Mouse (Mus musculus) intestine, postnatal 0 days (tissue): Measurements from ENCODE around the gene Ccdc142. TPM values are rescaled to one million over a fixed set of nuclear protein-coding genes. Genes with fewer than 3 reads are reported as not detected.

ENCODE experiments used
- ATAC-seq: fragments of 200-750 bp; cut with Nextera tagmentation; 2 replicates; pipeline ENCODE4 v1.8.0; 2017; ENCODE audit warnings: mild to moderate bottlenecking, moderate TSS enrichment, moderate library complexity
- H3K27ac ChIP-seq: fragments of 300-500 bp; sonication (generic); 2 replicates; pipeline ENCODE4 v1.5.1; 2014; ENCODE audit warnings: mild to moderate bottlenecking, low read depth, low read length, moderate library complexity
- H3K27me3 ChIP-seq: fragments of 300-500 bp; sonication (generic); replicated peaks from 2 replicates; pipeline ENCODE4 v1.6.1; 2014; ENCODE audit warnings: low read length, mixed read lengths; ENCODE audit not compliant: control insufficient read depth, insufficient read depth
- H3K36me3 ChIP-seq: fragments of 300-500 bp; sonication (generic); 2 replicates; pipeline ENCODE4 v1.6.1; 2014; ENCODE audit warnings: mild to moderate bottlenecking, moderate library complexity; ENCODE audit not compliant: control insufficient read depth, insufficient read depth
- H3K4me1 ChIP-seq: fragments of 300-500 bp; sonication (generic); replicated peaks from 2 replicates; pipeline ENCODE4 v1.6.1; 2014; ENCODE audit warnings: antibody characterized with exemption, low read length, mixed read lengths; ENCODE audit not compliant: control insufficient read depth, insufficient read depth
- H3K4me2 ChIP-seq: fragments of 300-500 bp; sonication (generic); replicated peaks from 2 replicates; pipeline ENCODE4 v1.6.1; 2014; ENCODE audit warnings: low read depth, mild to moderate bottlenecking, moderate library complexity
- H3K4me3 ChIP-seq: fragments of 300-500 bp; sonication (generic); 2 replicates; pipeline ENCODE4 v1.5.1; 2014; ENCODE audit warnings: low read depth, low read length
- H3K9ac ChIP-seq: fragments of 300-500 bp; sonication (generic); 2 replicates; pipeline ENCODE4 v1.6.1; 2014; ENCODE audit warnings: mild to moderate bottlenecking, low read depth, low read length
- H3K9me3 ChIP-seq: fragments of 300-500 bp; sonication (generic); 2 replicates; pipeline ENCODE4 v1.6.1; 2016; ENCODE audit warnings: mixed run types; ENCODE audit not compliant: control insufficient read depth
- CTCF ChIP-seq: sonication (generic); IDR thresholded peaks from 2 replicates; pipeline ENCODE4 v1.5.1; 2016; ENCODE audit warnings: low read depth, mild to moderate bottlenecking, control low read depth, antibody characterized with exemption, moderate library complexity
- WGBS: fragments of 180-500 bp; shearing (Covaris S2); extraction: QIAGEN DNeasy Blood & Tissue Kit; methylation state at CpG from one replicate; pipeline ENCODE4 v1.1.7; 2014; 5-methylcytosine and 5-hydroxymethylcytosine counted together
- polyA plus RNA-seq: library from polyadenylated mRNA; unstranded; fragments of >200 nt; fragmentation: Nextera tagmentation; extraction: Ambion mirVana; gene quantifications from 2 replicates; pipeline ENCODE4 v1.2.1, GENCODE M21; 2015

Ccdc142 gene
- polyA plus RNA-seq, 1 experiment from 2014 or later = 1.3 TPM

DNA sequence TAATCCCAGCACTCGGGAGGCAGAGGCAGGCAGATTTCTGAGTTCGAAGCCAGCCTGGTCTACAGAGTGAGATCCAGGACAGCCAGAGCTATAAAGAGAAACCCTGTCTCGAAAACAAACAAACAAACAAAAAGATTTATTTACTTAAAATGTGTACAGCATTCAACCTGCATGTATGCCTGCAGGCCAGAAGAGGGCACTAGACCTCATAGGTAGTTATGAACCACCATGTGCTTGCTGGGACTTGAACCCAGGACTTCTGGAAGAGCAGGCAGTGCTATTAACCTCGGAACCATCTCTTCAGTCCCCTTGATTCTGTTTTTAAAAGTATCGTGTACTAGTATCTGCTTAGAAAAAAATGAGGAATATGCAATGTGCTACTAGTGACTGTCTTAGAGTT is 26.0 kb downstream of the Ccdc142 start:
- H3K4me1 ChIP-seq = 0 out of 2 replicates have a peak, but pooled peaks cover 10% of the 10 kb centered on the region
- no peaks in the 10 kb centered on the region for H3K36me3 ChIP-seq
- no peak overlapping the region for H3K9ac ChIP-seq
- no peaks in the 10 kb centered on the region for H3K9me3 ChIP-seq
- TF ChIP-seq CTCF = peak; percentile 57
- no peak overlapping the region for H3K4me2 ChIP-seq
- 95% methylated on average over 5 of the region's 5 CpGs for WGBS
- H3K27ac ChIP-seq = no peak overlapping the region
- H3K4me3 ChIP-seq = no peak overlapping the region
- ATAC-seq = no peak
- no peaks in the 10 kb centered on the region for H3K27me3 ChIP-seq

DNA sequence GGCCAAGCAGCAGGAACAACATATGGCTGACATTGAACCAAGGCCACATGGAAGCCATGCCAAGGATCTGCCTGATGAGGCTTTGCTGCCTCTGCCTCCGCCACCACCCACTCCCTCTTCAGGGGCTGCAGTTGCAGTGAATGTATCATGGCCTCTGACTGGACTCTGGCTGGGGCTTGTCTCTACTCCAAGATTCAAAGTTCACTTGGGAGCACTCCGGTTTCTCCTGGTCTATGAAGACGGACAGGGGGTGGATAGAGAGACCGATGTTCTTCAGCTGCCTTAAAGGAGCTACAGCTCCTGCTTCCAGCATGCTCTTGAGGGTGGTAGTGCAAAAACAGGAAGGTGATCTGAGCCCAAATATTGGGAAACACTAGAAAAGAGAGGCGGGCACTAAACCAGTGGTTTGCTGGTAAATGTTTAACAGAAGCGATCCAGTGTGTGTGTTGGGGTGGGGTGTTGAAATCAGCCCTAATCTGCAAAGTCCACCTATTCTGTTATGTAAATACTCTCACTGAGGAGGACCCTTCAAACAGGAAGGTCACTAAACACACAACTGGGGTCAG is 30.2 kb downstream of the Ccdc142 start:
- Histone ChIP-seq H3K4me2 (peak overlapping the region; percentile 46), H3K4me3 (no peak overlapping the region), H3K9ac (0 out of 2 replicates have a peak overlapping the region, but pooled peaks have one; percentile 26), H3K4me1 (peaks cover 15% of the 10 kb centered on the region), H3K9me3 (no peaks in the 10 kb centered on the region), H3K27me3 (no peaks in the 10 kb centered on the region), H3K36me3 (no peaks in the 10 kb centered on the region), H3K27ac (peak overlapping the region; percentile 79)
- TF ChIP-seq CTCF = 0 out of 2 replicates have a peak, but pooled peaks have one; percentile 7
- ATAC-seq = peak; percentile 77
- 27% methylated on average over 6 of the region's 6 CpGs for WGBS

DNA sequence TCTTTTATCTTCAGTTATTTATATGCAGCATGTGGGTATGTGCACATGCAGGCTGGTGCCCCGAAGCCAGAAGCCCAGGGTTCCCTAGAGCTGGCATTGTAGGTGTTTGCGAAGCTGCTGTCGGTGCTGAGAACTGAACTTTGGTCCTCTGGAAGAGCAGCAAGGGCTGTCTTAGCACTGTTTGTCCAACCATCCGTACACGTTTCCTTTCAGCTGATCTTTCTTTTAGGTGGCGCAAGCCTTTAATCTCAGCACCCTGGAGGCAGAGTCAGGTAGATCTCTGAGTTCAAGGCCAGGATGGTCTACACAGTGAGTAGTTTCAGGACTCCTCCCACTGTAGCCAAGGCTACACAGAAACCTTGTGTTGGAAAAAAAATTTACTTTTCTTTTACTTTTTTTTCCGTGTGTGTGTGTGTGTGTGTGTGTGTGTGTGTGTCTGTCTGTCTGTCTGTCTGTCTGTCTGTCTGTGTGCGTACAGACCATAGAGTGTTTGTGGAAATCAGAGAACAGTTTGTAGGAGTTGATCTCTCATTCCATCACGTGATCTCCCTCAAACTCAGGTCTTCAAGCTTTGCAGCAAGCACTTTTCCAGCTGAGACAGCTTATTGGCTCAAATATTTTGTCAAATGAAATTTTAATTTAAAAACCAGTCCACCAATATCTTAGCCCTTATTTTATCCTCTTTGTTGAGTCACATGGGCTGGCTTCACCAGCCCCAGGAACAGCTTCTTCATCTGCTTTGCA is 30.9 kb downstream of the Ccdc142 start:
- H3K27ac ChIP-seq = peak overlapping the region; percentile 79

DNA sequence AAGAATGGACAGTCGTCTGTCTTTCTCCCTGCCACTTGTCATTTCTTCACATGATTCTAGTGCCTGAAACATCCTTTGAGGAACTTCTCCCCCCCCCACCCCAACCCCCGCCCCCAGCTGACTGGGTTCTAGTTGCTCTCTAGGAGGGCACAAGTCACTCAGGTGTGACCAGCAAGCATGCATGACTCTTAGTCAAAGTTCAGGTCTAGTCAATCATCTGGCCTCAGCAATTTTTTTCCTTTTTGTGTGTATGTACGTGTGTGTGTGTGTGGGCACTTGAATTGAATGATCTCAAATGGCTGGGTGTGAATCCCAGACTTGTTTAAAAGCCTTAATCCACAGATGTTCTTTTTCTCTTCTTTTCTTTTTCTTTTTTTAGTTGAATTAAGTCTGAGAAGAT is 32.8 kb downstream of the Ccdc142 start:
- H3K27me3 ChIP-seq = no peaks in the 10 kb centered on the region
- no peaks in the 10 kb centered on the region for H3K9me3 ChIP-seq
- no peak overlapping the region for H3K4me2 ChIP-seq
- H3K4me1 ChIP-seq = peaks cover 15% of the 10 kb centered on the region
- ATAC-seq = no peak
- no peaks in the 10 kb centered on the region for H3K36me3 ChIP-seq
- WGBS = 47% methylated on average over 3 of the region's 3 CpGs
- no peak for TF ChIP-seq CTCF
- H3K27ac ChIP-seq = no peak overlapping the region; the same call in 1 of the 2 replicates
- no peak overlapping the region for H3K9ac ChIP-seq
- H3K4me3 ChIP-seq = no peak overlapping the region

More for the DNA sequence above, 30.9 kb downstream of the Ccdc142 start:
- ATAC-seq = peak; percentile 34
- no peak overlapping the region for H3K9ac ChIP-seq
- peaks cover 15% of the 10 kb centered on the region for H3K4me1 ChIP-seq
- TF ChIP-seq CTCF = no peak
- no peaks in the 10 kb centered on the region for H3K27me3 ChIP-seq
- H3K9me3 ChIP-seq = no peaks in the 10 kb centered on the region
- H3K36me3 ChIP-seq = no peaks in the 10 kb centered on the region
- 58% methylated on average over 9 of the region's 9 CpGs for WGBS
- no peak overlapping the region for H3K4me3 ChIP-seq
- H3K4me2 ChIP-seq = peak overlapping the region; percentile 46

DNA sequence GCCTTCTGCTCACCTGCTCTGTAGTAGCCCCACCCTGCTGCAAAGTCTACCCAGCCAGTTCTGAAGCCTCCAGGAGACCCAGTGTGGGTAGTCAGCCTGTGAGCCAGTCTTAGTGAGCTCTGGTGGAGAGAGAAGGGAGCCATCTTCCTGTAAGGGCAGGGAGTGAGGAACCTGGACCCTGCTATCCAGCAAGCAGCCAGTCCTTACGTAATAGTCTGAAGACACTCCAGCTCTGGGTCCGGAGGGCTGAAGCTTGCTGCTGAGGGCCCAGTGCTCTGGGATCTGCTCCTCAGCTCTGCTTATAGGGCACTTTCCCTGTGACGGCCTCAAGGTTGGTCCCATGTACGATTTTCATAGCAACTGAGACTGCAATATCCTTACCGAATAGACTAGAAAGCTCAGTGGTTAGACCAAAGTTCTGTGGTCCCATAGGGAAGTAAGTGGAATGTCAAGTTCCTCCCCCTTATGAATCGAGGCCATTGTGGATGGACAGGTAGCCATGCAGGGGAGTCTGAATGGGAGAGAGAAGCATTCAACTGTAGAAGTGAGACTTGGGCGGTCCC is 33.6 kb downstream of the Ccdc142 start, which contains the start of gene Rtkn:
TSS of gene Rtkn (plus strand) at position 513 of the 563 bp plus-strand sequence.
- ATAC-seq = peak; percentile 46
- Histone ChIP-seq H3K27me3 (no peaks in the 10 kb centered on the region), H3K4me3 (peak within 1 kb of the TSS; percentile 59), H3K27ac (peak within 1 kb of the TSS; percentile 95), H3K4me2 (peak within 1 kb of the TSS; percentile 87), H3K36me3 (no peaks in the 10 kb centered on the region), H3K4me1 (peaks cover 15% of the 10 kb centered on the region), H3K9me3 (no peaks in the 10 kb centered on the region), H3K9ac (peak within 1 kb of the TSS; percentile 79)
- no peak for TF ChIP-seq CTCF
- 43% methylated on average over 7 of the region's 7 CpGs for WGBS

DNA sequence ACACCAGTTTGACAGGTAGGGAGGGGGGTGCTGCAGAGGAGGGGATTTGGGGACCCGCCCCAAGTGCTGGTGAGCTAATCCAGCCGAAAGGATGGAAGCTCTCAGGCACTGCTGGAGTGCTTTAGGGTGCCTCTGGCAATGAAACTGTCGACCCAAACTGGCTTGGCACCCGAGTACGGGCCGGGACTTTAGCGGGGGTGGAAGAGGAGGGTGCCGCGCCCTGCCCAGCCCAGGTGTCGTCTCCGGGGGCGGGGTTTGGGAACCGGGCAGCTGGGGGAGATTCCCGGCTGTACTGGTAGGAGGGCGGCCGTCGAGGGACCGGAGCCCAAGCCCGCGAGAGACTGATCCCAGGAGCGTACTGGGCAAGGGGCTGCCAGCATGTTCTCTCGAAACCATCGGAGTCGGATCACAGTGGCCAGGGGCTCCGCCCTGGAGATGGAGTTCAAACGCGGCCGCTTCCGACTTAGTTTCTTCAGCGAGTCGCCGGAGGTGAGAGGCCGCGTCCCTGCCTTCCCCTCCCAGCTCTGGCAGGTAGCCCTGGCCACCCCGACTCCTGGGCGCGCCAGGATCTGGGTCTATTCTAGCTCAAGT is 34.3 kb downstream of the Ccdc142 start:
- H3K4me1 ChIP-seq = peaks cover 15% of the 10 kb centered on the region
- H3K4me3 ChIP-seq = peak overlapping the region; percentile 59
- whole genome bisulfite sequencing = 5% methylated on average over 36 of the region's 37 CpGs
- no peak for TF ChIP-seq CTCF
- no peaks in the 10 kb centered on the region for H3K27me3 ChIP-seq
- no peaks in the 10 kb centered on the region for H3K36me3 ChIP-seq
- ATAC-seq = no peak
- H3K9me3 ChIP-seq = no peaks in the 10 kb centered on the region
- peak overlapping the region; percentile 95 for H3K27ac ChIP-seq
- H3K9ac ChIP-seq = peak overlapping the region; percentile 79
- peak overlapping the region; percentile 87 for H3K4me2 ChIP-seq
